ENCODE assay signal across 33 mouse cellular contexts in genomic region chr19:4204889-4205288, GRCm38 (mm10). TPM values are rescaled to one million over a fixed set of nuclear protein-coding genes. Genes with fewer than 3 reads are reported as not detected.
DNase-seq lines count a peak whose midpoint lies in the region; ATAC-seq and TF ChIP-seq lines count a peak whose summit lies in the region.
"Had no signal": no experiment of that assay in that cellular context is flagged by ENCODE, and none has a peak within 500 bp of the region (broad histone marks: within the 10 kb centered on the region; RNA-seq: fewer than 3 reads in every experiment).

No protein-coding gene starts in this region.

- no peak for TF ChIP-seq EP300 in liver, postnatal 0 days (IDR thresholded peaks at IDR 0.05; ENCODE audit: low read depth)

- WGBS in liver, postnatal 0 days (ENCODE audit: insufficient replicate concordance), result 53% methylated on average over 4 of the region's 4 CpGs
- WGBS in liver, embryonic 11.5 days, result 59% methylated on average over 3 of the region's 4 CpGs

- H3K27me3 ChIP-seq in liver, postnatal 0 days (ENCODE audit: insufficient read depth, low read length), result no peaks in the 10 kb centered on the region
- peaks cover 14% of the 10 kb centered on the region for H3K27me3 ChIP-seq in liver, embryonic 11.5 days (replicated peaks; ENCODE audit: control insufficient read depth, insufficient read depth, low read length)

- no peak overlapping the region for H3K4me2 ChIP-seq in liver, postnatal 0 days (ENCODE audit: low read depth, low read length)
- H3K4me2 ChIP-seq in liver, embryonic 11.5 days, result no peak overlapping the region
- H3K4me2 ChIP-seq: forebrain, embryonic 13.5 days; heart, embryonic 12.5 days; hindbrain, embryonic 13.5 days; limb, embryonic 15.5 days; lung, embryonic 14.5 days; midbrain, embryonic 11.5 days had no signal

- ATAC-seq in CD4-positive, CD25-positive, alpha-beta regulatory T cell, adult 4 months, result no peak
- ATAC-seq in liver, postnatal 0 days, result no peak
- ATAC-seq in liver, embryonic 11.5 days (replicated peaks; ENCODE audit: low FRiP score), result no peak
- ATAC-seq: forebrain, embryonic 13.5 days; intestine, postnatal 0 days had no signal

- H3K36me3 ChIP-seq in liver, postnatal 0 days (replicated peaks; ENCODE audit: insufficient read depth, low read length), result no peaks in the 10 kb centered on the region
- no peaks in the 10 kb centered on the region; the same call in 1 of the 2 replicates for H3K36me3 ChIP-seq in liver, embryonic 11.5 days (ENCODE audit: control insufficient read depth, insufficient read depth, low read length)
- H3K36me3 ChIP-seq: hindbrain, embryonic 13.5 days; limb, embryonic 15.5 days had no signal

- peak; percentile 32 for TF ChIP-seq CTCF in liver, postnatal 0 days (IDR thresholded peaks at IDR 0.05; ENCODE audit: low read depth)

- H3K4me1 ChIP-seq in liver, postnatal 0 days (ENCODE audit: insufficient read depth), result peaks cover 31% of the 10 kb centered on the region
- H3K4me1 ChIP-seq in liver, embryonic 11.5 days (replicated peaks; ENCODE audit: control insufficient read depth, insufficient read depth, low read length), result peaks cover 19% of the 10 kb centered on the region

- peak; percentile 50 for DNase-seq in CD4-positive, CD25-positive, alpha-beta regulatory T cell, adult 2 months (ENCODE audit: low read depth, low spot score)
- no peak for DNase-seq in liver, postnatal 0 days
- no peak for DNase-seq in liver, embryonic 11.5 days (ENCODE audit: low spot score)
- DNase-seq in CD4-positive helper T cell, adult 2 months (ENCODE audit: low read depth, low spot score), result peak; percentile 42
- DNase-seq in brain, adult 2 months (ENCODE audit: low read depth, low spot score), result peak; percentile 63
- DNase-seq in testis, postnatal 14 days (ENCODE audit: low spot score), result no peak
- DNase-seq in c-Kit-positive CD71-positive TER-119-positive erythroid progenitor cells, embryonic 14.5 days (ENCODE audit: low spot score), result no peak
- DNase-seq: adrenal gland, postnatal 14 days; cerebellum, adult 2 months; cerebellum, postnatal 14 days; gastrocnemius, postnatal 14 days; heart, adult 11 months; heart, postnatal 4 days; kidney, adult 9 months; kidney, postnatal 25 days; lung, embryonic 14.5 days; lung, postnatal 36 days; right cerebral cortex, postnatal 25 days; spleen, adult 18-20 months; thymus, postnatal 25 days had no signal

- H3K9me3 ChIP-seq in liver, postnatal 0 days (ENCODE audit: low read length), result no peaks in the 10 kb centered on the region
- no peaks in the 10 kb centered on the region for H3K9me3 ChIP-seq in liver, embryonic 11.5 days (ENCODE audit: control insufficient read depth, low read length)
- H3K9me3 ChIP-seq: forebrain, embryonic 13.5 days; heart, embryonic 12.5 days; hindbrain, embryonic 13.5 days; limb, embryonic 10.5 days; limb, embryonic 15.5 days had no signal

- no peak overlapping the region for H3K4me3 ChIP-seq in liver, postnatal 0 days (ENCODE audit: low read depth, low read length)
- no peak overlapping the region for H3K4me3 ChIP-seq in liver, embryonic 11.5 days (ENCODE audit: low read depth, low read length)
- H3K4me3 ChIP-seq: forebrain, embryonic 13.5 days; heart, embryonic 12.5 days; hindbrain, embryonic 13.5 days; limb, embryonic 10.5 days; limb, embryonic 15.5 days had no signal

- H3K27ac ChIP-seq in liver, postnatal 0 days (ENCODE audit: low read depth), result no peak overlapping the region
- no peak overlapping the region for H3K27ac ChIP-seq in liver, embryonic 11.5 days (ENCODE audit: low read depth, low read length)
- H3K27ac ChIP-seq: forebrain, embryonic 13.5 days; hindbrain, embryonic 13.5 days; limb, embryonic 10.5 days; limb, embryonic 15.5 days; liver, embryonic 14.5 days had no signal

- H3K9ac ChIP-seq in liver, postnatal 0 days (replicated peaks), result no peak overlapping the region
- H3K9ac ChIP-seq in liver, embryonic 11.5 days (ENCODE audit: low read depth, low read length), result no peak overlapping the region
- H3K9ac ChIP-seq: forebrain, embryonic 13.5 days; heart, embryonic 12.5 days; limb, embryonic 15.5 days; liver, embryonic 14.5 days; lung, embryonic 14.5 days had no signal

RNA-seq across cellular contexts. Expression of gene Rad9a, which starts 3.4 kb away (rescaled TPM):
- 10 to 100 TPM; 63.6 to 83.6 TPM for polyA plus RNA-seq in CD4-positive, CD25-positive, alpha-beta regulatory T cell, adult 4 months (2017; shearing (Covaris generic))
- polyA plus RNA-seq in liver, postnatal 0 days (2015; fragmentation: Nextera tagmentation; extraction: Ambion mirVana), result 8.0 and 9.0 TPM in 2 replicates
- polyA plus RNA-seq in liver, embryonic 11.5 days (2014; fragmentation: Nextera tagmentation; extraction: Ambion mirVana), result 35.7 and 38.8 TPM in 2 replicates

RNA-seq across cellular contexts. Expression of gene Clcf1, which starts 9.1 kb away (rescaled TPM):
- polyA plus RNA-seq in CD4-positive, CD25-positive, alpha-beta regulatory T cell, adult 4 months (2017; shearing (Covaris generic)), result 10 to 100 TPM; 35.0 to 46.5 TPM
- 0.91 and 1.1 TPM in 2 replicates for polyA plus RNA-seq in liver, postnatal 0 days (2015; fragmentation: Nextera tagmentation; extraction: Ambion mirVana)
- polyA plus RNA-seq in liver, embryonic 11.5 days (2014; fragmentation: Nextera tagmentation; extraction: Ambion mirVana), result 1.9 and 2.4 TPM in 2 replicates

RNA-seq across cellular contexts. Expression of gene AC109138.7, which starts 9.3 kb away (rescaled TPM):
- not detected for polyA plus RNA-seq in CD4-positive, CD25-positive, alpha-beta regulatory T cell, adult 4 months (2017; shearing (Covaris generic))
- not detected in 2 replicates for polyA plus RNA-seq in liver, postnatal 0 days (2015; fragmentation: Nextera tagmentation; extraction: Ambion mirVana)
- polyA plus RNA-seq in liver, embryonic 11.5 days (2014; fragmentation: Nextera tagmentation; extraction: Ambion mirVana), result not detected in 2 replicates
- polyA plus RNA-seq: brain, embryonic 14.5 days; embryonic facial prominence, embryonic 11.5 days; forebrain, embryonic 13.5 days; heart, embryonic 12.5 days; heart, postnatal 0 days; hindbrain, embryonic 13.5 days; intestine, postnatal 0 days; limb, embryonic 10.5 days; limb, embryonic 15.5 days; liver, embryonic 14.5 days; lung, embryonic 14.5 days; midbrain, embryonic 11.5 days; neural tube, embryonic 14.5 days had no signal

RNA-seq across cellular contexts. Expression of gene Ppp1ca, which starts 13.0 kb away (rescaled TPM):
- polyA plus RNA-seq in CD4-positive, CD25-positive, alpha-beta regulatory T cell, adult 4 months (2017; shearing (Covaris generic)), result 100 to 1,000 TPM; 835 to 936 TPM
- 269 and 284 TPM in 2 replicates for polyA plus RNA-seq in liver, postnatal 0 days (2015; fragmentation: Nextera tagmentation; extraction: Ambion mirVana)
- polyA plus RNA-seq in liver, embryonic 11.5 days (2014; fragmentation: Nextera tagmentation; extraction: Ambion mirVana), result 773 and 809 TPM in 2 replicates

RNA-seq across cellular contexts. Expression of gene Tbc1d10c, which starts 13.8 kb away (rescaled TPM):
- polyA plus RNA-seq in CD4-positive, CD25-positive, alpha-beta regulatory T cell, adult 4 months (2017; shearing (Covaris generic)), result 100 to 1,000 TPM; 594 to 924 TPM
- polyA plus RNA-seq in liver, postnatal 0 days (2015; fragmentation: Nextera tagmentation; extraction: Ambion mirVana), result 8.4 and 9.9 TPM in 2 replicates
- polyA plus RNA-seq in liver, embryonic 11.5 days (2014; fragmentation: Nextera tagmentation; extraction: Ambion mirVana), result 3.3 and 3.4 TPM in 2 replicates

Comparison
In these comparisons a context has a peak if more than half of its experiments do, and no peak if none do; other contexts are left out.
1. DNase-seq: peak in CD4-positive, CD25-positive, alpha-beta regulatory T cell, adult 2 months (single experiment), CD4-positive helper T cell, adult 2 months (single experiment) and brain, adult 2 months (single experiment); none in liver, postnatal 0 days (single experiment), liver, embryonic 11.5 days (single experiment), testis, postnatal 14 days (single experiment) and c-Kit-positive CD71-positive TER-119-positive erythroid progenitor cells, embryonic 14.5 days (single experiment).
2. RNA of gene Clcf1, which starts 9.1 kb away (polyA plus RNA-seq): 35.0 to 46.5 TPM in CD4-positive, CD25-positive, alpha-beta regulatory T cell, adult 4 months; 1.9 to 2.4 TPM in liver, embryonic 11.5 days and 0.91 to 1.1 TPM in liver, postnatal 0 days; every median in the first group is over 10 times any median in the second.